Mouse (Mus musculus) T-cell, adult 2 months (primary cell): ENCODE data around the gene Rad9a.
"Not testable (repeated sequence)": the region's sequence is repeated elsewhere in the genome, so short reads cannot be mapped to it uniquely, and the experiment has no call there.

ENCODE experiments used
- DNase-seq: peaks from one replicate; pipeline ENCODE4 v3.0.0; 2022; ENCODE audit warnings: low spot score

Rad9a gene

DNA sequence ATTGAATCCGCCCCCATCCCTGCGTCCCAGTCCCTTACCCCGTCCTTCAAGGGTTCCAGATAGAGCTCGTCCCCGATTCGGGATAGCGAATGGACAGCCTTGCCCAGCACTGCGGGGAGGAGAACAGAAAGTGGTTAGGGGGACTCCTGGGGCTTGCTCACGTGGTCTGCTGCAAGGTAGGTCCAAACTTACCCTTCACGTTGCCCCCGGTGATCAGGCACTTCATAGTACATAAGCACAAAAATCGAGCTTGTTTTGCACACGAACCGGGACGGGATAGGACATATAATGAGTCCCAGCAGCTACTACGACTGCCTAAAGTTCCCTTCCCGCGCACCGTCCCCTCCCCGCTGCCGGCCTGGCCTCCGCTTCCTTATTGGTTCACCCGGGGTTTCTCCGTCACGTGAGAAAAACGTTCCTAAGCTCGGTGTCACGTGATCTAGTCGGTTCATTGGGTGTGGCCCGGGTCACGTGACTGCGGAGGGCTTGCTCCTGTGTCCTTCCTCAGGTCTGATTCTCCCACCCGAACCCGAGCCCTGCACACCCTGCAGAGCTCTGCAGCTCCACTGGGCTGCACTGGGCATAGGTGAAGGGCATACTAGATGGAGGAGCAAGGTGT is at the start of gene Rad9a:
Gene Rad9a (minus strand): TSS at position 372 of the 619 bp plus-strand sequence.
- peak; percentile 90 for DNase-seq

DNA sequence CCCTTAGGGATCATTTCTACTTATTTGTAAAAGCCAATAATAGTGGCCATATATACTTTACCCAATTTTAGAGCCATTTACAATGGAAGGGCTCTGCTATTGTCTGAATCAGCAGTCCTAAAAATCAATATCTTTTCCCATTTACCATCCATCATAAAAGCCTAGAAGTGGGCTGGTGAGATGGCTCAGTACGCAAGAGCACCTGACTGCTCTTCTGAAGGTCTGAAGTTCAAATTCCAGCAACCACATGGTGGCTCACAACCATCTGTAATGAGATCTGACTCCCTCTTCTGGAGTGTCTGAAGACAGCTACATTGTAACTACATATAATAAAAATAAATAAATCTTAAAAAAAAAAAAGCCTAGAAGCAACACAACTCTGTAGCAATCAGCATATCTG is 47.2 kb upstream of the Rad9a start:
- not testable (repeated sequence) for DNase-seq

DNA sequence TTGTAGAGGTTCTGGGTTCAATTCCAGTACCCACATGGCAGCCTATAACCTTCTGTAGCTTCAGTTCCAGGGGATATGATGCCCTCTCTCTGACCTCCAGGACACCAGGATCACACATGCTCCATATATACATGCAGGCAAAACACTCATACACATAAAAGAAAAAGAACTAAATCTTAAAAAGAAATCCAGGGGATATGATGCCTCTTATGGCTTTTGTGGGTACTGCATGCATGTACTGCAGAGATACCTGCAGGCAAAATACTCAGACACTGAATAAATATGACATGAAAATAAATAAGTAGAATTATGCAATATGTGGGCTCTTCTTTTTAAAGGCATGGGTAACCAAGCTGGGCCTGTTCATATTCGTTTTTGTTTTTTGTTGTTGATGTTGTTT is 45.5 kb upstream of the Rad9a start:
- peak; percentile 27 for DNase-seq

DNA sequence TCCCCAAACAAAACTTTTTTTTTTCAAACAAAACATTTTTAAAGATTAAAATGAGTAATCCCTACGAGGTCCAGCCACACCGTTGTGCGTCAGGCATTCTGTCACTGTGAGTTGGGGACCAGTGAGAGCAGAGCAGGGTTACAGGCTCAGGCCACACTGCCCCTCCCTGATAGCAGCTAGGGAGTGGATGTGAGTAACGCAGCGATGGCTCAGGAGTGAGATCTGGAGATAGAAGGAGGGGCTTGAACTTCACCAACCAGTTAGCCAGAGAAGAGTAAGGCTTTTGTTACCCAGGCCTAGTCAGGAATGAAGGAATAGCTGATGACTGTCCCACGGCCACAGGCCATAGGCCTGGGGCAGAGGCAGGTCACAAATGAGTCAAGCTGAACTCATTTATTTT is 43.3 kb upstream of the Rad9a start:
- DNase-seq = no peak

DNA sequence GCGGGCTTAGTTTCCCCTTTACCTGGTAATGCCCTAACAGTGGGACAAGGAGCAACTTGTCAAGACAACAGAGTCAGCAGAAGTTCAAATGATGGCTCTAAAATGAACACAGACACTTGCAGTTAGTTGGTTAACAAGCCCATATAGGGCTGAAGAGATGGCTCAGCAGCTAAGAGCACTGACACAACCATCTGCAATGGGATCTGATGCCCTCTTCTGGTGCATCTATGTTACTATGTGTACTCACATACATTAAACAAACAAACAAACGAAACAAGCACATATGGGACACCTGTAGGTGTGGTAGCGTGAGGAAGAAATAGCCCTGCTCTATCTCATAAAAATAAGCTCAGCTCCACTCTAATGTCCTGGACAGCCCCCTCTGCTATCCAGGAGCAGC is 41.0 kb upstream of the Rad9a start:
- no peak for DNase-seq

DNA sequence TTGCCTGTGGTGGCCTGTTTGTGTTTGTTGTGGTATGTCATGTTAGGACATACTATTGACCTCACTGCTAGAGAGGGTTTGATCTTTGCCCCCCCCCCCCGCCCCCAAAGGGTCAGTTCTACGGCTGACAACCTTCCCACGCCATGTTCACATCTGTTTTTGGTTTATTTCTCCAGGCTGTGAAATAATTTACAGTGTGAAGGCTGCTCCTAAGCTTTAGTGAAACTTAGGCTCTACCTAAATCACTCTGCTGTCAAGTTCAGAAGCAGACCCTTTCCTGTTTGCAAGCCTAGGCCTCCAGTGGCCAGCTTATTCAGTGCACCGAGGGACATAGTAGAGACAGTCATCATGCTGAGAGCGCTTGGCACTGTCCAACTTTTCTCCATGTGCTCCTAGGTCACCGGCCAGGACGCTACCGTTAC is 38.8 kb upstream of the Rad9a start:
- DNase-seq = no peak

DNA sequence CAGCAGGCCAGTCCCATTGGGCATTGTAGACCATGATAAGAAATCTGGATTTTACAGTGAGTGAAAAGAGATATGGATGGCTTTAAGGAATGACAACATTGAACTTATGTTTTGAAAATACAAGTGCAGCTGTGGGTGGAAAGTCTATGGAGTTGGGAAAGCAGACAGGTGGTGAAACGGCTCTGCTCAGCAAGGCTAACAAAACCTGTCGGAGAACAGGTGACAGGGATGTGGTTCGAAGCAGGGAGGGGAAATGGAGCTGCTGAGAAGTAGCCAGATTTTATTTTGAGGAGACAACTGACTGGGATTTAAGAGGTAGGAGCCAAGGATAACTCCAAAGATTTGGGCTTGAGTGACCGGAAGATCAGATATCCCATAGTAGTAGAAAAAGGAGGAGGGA is 33.1 kb upstream of the Rad9a start:
- DNase-seq = no peak

DNA sequence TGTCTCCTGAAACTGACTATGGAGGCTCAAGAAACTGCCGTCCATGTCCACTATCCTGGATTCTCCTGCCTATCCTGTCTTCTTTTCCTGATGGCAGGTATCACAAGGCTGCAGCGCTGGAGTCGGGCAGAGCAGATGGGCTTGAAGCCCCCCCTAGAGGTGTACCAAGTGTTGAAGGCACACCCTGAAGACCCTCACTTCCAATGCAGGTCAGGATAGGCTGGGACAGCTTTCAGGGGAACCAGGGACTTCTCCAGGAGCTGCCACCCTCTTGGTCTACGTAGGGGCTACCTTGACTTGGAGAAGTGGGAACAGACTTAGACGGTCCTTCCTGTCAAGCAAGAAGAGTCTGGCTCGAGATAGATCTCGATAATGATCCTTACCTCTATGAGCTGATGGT is 31.2 kb upstream of the Rad9a start:
- no peak for DNase-seq

DNA sequence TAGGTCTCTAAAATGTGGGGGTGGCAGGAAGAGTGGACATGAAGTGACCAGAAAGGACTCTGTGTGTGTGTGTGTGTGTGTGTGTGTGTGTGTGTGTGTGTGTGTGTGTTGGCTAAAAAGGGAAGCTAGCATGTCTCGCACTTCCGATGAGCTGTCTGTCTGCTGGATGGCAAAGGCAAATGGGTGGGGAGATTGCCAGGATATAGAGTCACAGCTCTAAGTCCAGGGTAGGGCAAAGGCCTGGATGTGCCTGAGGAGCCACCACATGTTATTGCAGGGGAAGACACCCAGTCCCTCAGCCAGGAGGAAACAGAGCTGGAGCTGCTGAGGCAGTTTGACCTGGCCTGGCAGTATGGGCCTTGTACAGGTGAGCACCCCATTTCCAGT is 30.7 kb upstream of the Rad9a start:
- DNase-seq = no peak

DNA sequence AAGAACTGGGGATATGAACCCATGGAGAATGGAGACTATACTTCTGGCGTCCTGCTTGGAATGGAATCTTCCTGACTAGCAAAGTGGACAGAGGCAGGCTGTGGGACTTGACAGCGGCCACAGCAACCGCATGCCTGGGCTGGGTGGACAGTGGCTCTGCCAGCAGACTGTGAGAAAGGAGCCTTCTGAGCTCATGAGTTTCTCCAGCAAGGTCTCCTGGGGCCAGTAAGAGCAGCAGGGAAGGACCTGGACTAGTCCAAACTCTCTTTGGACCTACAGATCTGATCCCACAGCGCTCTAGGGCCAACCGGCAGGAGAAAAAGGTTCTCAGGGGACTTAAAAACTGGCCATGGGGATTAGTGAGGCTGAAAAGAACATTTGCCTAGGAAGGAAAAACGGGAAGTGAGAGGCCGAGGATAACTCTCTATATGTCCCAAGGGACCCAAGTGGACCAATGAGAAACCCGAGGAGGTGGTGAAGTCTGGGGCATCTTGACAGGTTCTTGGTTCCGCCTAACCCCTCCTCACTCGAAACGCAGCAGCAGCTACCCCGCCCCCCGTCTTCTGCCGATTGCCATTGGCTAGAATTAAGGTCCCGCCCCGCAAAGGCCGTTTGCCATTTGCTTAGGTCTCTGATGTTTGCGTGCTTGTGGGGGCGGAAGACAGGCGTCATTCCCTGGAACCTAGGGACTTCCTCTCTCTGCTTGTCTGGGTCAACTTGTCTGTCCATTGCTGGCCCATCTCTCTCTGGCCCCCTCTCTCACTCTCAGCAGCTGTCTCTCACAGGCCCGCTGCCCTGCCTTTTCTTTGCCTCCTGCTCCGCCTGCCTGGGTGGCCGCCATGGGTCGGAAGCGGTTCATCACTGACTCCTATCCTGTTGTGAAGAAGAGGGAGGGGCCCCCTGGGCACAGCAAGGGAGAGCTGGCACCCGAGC is 30.1 kb upstream of the Rad9a start, which contains the start of gene Pold4:
Gene Pold4 (plus strand): TSS at position 647 of the 933 bp plus-strand sequence.
- DNase-seq = peak; percentile 94

DNA sequence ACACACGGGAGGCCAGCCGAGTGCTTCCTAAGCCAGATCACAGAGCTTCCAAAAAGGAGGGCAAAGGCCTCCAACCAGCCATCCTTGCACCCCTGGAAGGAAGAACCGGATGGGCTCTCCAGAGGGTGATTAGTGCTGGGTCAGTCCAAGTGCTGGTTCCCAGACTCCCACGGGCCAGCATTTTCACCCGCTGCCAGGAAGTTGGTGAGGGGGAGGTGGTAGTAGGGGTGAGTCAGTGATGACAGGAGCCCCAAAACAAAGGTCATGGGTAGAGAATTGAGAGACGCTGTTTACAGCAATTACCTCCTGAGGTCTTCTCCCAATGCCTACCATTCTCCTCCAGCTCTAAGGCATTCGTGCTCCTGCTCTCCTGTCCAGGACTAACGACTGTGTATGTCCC is 29.0 kb upstream of the Rad9a start:
- no peak for DNase-seq

DNA sequence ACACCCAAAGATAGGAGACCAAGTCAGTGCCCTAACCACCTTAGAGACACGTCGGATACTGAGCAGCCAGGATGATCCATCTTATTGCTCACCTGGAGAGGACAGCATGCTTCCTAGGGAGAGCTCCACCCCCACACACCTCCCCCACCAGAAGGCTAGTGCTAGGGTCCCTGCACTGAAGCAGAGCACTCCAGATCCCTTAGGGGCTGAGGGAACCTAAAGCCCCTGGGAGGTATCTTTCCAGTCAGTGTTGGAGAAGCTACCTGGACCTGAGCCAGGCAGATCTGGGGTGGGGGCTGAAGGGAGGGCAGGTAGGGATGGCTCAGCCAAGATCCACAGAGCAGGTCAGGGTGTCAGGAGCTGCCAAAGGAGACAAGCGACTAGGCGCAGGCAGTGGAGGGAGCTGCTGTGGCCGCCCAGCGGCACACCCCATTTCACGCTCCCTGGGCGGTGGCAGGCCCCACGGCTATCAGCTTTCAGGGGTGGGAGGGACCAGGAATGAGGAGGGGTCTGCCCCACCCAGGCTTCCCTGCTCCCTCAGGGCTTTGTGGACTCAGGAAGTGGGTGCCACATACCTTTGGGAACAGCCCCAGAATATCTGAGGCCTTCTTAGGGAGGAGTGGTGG is 28.1 kb upstream of the Rad9a start:
- no peak for DNase-seq

DNA sequence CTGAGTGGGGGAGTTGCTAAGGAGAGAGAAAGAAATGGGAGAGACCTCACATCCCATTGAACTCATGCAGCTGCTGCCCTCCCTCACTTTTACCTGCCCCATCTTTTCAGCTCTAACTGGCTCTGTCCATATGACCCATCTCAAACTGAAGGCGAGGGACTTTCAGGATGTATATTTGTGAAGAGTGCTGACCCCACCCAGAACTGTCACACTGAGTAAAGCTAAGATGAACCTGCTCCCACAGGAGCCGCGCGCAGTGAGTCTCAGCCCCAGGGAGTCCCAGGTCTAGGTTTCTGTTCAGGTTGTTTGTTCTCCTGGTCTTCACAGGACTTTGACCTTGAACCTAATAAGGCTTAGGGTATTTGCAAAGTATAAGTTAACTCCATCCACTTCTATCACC is 27.4 kb upstream of the Rad9a start:
- DNase-seq = no peak

DNA sequence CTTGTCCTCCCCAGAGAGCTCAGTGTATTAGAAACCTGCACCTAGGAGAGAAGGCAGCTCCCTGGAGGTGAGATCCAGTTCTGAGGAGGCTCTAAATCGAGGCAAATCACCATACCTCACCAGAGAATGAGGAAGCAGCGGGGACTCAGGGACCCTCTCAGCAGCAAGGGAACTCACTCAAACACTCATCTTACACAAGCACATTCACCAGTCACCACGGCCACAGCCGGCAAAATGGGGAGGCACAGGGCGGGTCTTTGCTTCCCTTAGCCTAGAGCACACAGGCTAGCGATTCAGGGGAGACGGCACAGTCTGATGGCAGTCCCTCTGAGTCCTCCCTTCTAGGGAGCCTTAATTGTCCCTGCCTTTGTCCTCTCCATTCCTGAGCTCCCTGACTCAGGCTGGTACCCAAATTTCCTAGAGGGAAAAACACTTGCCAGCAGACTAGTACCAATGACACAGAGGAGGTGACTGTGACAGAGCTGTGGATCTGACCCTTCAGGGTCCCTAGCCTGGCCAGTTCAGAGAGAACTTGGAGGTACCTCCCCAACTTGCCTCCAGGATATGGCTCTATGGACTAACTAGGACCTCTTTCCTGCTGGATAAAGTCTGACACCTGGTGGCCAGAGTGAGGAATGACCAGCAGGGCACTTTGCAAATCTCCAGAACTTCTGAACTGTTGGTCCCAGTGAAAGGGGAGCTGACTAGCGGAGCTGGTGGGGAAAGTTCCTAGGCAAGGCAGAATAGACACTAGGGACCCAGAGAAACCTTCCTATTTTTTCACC is 26.6 kb upstream of the Rad9a start:
- DNase-seq = peak; percentile 69

DNA sequence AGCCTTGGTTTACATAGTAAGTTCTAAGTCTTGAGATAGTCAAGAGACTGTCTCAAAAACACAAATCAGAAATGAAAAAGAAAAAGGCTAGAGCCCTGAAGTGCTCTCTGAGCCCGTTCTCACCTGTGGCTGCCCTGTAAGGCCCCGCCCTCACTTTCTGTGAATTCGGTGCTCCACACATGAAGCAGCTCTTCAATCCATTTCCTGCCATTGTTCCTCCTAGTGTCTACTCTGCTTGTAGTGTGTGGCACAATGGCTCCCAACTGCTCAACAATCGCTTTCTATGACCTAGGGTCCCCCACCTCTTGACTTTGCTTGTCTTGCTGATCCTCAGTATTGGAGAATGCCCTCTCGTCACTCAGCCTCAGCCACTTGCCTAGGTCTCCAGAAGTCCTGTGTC is 26.0 kb upstream of the Rad9a start:
- DNase-seq = peak; percentile 59

DNA sequence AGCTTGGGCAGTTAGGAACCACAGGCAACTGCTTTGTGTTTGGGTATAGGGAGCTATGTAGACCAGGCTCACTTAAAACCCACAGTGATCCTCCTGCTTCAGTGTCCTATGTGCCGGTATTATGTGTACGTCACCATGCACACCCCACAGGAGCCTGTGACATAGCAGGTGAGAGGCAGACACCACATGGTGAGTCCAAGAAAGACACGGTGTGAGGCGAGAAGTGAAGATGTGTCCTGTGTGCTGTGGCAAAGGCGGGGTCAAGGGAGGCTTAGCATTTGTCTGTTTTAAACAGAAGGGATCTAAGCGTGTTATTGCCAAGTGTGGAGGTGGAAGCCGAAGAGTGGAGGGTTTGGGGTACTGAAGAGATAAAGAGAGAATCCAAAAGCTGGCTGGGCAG is 25.3 kb upstream of the Rad9a start:
- peak; percentile 55 for DNase-seq

DNA sequence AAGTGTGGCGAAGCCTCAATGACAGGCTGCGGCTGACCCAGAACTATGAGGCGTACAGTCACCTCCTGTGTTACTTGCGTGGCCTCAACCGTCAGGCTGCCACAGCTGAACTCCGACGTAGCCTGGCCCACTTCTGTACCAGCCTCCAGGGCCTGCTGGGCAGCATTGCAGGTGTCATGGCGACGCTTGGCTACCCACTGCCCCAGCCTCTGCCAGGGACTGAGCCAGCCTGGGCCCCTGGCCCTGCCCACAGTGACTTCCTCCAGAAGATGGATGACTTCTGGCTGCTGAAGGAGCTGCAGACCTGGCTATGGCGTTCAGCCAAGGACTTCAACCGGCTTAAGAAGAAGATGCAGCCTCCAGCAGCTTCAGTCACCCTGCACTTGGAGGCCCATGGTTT is 20.7 kb upstream of the Rad9a start:
- no peak for DNase-seq

DNA sequence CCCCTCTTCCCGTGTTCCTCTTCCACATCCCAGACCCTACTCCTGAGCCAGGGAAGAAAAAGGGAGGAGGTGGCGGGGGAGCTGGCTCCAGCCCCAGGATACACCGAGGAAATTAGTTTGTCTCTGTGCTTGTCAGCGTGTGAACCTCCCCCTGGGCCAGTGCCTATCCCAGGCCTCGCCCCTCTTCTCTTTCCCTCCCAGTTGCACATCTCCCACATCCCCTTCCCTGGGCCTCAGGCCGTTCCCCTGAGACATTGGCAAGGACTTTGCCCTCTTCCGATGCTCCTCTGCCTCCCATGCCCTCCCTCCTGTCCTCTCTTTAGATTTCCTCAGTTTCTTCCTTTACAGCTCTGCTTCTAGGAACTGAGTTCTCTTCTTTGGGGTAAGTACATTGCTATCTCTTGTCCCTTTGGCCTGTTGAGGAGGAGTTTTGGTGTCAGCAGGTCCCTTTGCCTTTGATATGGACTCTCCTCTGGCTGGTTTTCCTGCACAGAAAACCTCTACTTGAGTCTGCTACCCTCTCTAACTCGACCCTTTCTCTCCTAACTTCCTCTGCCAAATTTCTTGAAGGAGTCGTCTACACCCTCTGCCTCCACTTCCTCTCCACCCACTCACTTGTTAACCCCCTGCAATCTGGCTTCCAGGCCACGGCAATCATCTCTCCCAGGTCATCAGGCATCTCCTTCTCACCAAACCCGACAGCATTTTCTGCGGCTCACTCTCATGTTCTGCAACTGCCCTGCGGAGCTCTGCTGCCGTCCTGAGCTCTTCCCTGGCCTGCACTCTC is 19.7 kb upstream of the Rad9a start:
- peak; percentile 51 for DNase-seq

DNA sequence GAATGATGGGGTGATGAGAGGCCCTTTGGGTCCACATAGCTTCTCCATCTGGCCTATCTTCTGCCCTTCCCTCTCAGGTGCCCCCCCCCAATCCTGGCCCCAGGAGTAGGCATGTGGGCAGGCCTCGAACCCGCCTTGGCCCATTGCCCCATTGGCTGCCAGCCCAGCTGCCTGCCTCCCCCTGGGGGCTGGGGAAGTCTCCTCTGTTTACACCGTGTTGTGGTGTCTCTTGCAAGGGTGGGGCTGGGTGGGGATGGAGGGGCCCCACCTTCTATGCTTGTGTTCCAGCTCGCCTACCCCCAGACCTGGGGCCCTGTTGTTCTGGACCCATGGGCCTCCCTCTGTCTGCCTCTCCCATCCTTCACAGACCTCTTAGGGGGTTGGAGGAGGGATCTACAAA is 19.0 kb upstream of the Rad9a start:
- DNase-seq = no peak

DNA sequence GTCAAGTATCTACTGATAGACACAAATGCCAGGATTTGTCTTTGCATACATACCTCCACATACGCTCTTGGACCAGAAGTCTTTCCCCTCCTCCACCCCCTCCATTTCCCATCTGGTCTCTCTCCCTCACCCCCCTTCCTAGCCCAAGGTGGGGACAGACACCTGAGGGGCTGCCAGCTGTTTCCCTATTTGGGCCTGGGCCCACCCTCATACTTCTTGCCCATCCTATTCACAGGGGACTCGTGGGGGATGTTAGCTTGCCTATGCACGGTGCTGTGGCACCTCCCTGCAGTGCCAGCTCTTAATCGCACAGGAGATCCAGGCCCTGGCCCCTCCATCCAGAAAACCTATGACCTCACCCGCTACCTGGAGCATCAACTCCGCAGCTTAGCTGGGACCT is 18.5 kb upstream of the Rad9a start:
- DNase-seq = no peak

DNA sequence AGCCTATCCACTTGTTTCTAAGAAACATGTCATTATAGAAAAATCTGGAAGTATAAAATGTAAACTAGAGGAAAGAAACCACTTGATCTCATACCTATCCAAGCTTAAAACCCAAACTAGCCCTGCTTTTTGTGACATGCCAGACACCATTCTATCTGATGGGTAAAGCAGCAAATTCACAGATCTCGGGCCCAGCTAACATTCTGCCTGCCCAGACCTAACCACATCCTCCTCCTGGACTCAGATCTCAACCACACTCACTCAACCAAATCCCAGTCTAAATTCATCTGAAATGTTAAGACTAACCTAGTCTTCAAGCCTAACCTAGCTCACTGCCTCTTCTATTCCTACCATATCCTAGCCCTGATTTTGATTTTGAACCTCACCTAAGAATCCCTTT is 17.3 kb upstream of the Rad9a start:
- peak; percentile 73 for DNase-seq
